Mouse (Mus musculus) brain, embryonic 14.5 days (tissue): ENCODE results near the gene Pip4p1. TPM values are rescaled to one million over a fixed set of nuclear protein-coding genes. Genes with fewer than 3 reads are reported as not detected.
"Not testable (repeated sequence)": the region's sequence is repeated elsewhere in the genome, so short reads cannot be mapped to it uniquely, and the experiment has no call there.

Source experiments
- DNase-seq: peaks from one replicate; pipeline ENCODE4 v3.0.0-alpha.2; 2011; ENCODE audit warnings: low read depth
- CTCF ChIP-seq: fragments of 200-500 bp; IDR thresholded peaks from 2 replicates; pipeline ENCODE4 v1.5.1; 2012; ENCODE audit warnings: inconsistent platforms, mild to moderate bottlenecking, moderate library complexity, borderline replicate concordance; ENCODE audit not compliant: insufficient read depth, insufficient read length; ENCODE audit errors: extremely low read depth
- POLR2A ChIP-seq: fragments of 200-500 bp; IDR thresholded peaks from 2 replicates; pipeline ENCODE4 v1.6.1; 2012; ENCODE audit warnings: mild to moderate bottlenecking, inconsistent platforms, borderline replicate concordance; ENCODE audit not compliant: poor library complexity, insufficient read depth, insufficient read length, severe bottlenecking; ENCODE audit errors: extremely low read depth
- polyA plus RNA-seq: library from polyadenylated mRNA; depleted of rRNA; stranded (reverse); fragments of >200 nt; gene quantifications from 2 replicates; pipeline ENCODE4 v1.2.3, GENCODE M21; 2012

Gene Pip4p1
- polyA plus RNA-seq, 1 experiment, result 131 TPM

DNA sequence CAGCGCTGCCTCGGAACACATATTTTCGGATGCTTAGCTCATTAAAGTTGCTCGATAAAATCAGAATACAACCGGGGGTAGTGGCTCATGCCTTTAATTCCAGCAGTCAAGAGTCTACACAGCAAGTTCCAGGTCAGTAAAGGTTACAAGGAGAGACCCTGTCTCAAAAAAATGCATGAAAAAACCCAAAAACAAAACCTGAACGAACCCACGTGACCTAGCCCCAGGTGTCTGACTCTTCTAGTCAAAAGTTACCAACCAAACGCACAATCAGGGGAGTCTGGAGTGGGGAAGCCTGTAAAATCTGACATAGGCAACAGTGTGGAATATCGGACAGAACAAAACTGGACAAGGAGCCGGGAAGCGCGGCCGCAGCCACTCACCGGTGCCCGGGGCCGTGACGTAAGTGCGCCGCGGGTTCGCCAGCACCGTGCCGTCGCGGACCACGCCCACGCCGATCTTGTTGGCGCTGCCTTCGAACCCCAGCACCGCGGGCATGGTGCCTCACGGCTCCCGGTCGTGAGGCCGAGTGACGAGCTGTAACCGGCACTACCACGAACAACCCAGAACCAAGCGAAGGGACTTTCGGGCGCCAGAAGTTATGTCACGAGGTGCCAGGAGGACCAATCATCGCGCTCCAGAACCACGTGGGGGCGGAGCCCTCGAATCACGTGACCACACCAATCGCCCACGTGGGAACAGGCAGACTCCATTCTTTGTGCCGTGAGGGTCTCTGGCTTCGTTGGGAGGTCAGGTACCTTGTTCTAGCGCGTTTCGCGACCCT lies 6.2 kb downstream of the Pip4p1 start, which contains the start of the genes Osgep and Apex1:
Gene Osgep, minus strand, starts transcription at position 613 of the 784 bp plus-strand sequence.
Gene Apex1, plus strand, starts transcription at position 688 of the 784 bp plus-strand sequence.
- TF ChIP-seq POLR2A (peak; percentile 26; the same call in 1 of the 2 replicates), CTCF (no peak)
- DNase-seq, result peak; percentile 99

DNA sequence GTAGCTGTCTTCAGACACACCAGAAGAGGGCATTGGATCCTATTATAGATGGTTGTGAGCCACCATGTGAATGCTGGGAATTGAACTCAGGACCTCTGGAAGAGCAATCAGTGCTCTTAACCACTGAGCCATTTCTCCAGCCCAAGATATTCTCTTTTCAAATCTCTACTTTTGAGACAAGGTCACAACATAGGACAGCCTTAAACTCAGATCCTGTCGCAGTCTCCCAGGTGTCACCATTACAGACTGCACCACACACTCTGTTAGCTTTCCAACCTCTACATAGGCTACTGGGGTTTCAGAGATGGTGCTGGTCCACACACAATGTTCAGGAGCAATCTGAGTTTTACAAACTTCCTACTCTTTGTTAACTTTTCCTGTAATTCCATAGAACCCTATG lies 7.2 kb downstream of the Pip4p1 start:
- not testable (repeated sequence) for DNase-seq

DNA sequence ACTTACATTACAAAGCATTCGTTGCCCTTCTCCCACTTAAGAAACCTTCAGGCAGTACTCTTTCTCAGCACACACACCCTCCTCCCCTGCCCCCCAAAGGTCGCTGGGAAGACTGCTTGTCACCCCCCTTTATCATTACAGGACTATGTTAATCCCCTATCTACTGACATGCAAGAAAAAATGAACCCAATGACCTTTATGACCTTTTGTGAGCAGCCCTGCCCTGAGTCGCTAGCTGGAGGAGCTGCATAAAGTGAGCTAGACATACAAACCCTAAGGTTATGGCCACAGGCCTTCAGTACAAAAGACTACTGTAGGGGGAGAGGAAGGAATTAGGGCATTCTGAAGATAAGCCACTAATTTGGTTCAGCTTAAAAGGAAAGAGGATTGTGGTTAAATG lies 19.3 kb downstream of the Pip4p1 start:
- TF ChIP-seq CTCF (no peak), POLR2A (no peak)
- DNase-seq, result no peak

DNA sequence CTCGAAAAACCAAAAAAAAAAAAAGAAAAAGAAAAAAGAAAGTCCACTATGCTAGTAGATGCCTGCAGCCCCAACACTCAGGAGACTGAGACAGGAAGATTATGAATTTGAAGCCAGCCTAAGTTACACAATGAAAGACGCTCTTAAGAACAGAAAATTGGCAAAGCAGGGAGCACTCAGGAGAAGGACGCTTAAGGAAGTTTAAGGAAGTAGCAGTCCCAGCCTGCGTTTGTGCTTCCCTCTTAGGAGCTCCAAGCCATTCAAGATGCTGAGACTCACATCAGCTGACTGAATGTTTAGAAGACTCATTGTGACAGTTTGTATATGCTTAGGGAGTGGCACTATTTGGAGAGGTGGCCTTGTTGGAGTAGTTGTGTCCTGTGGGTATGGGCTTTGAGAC lies 22.5 kb downstream of the Pip4p1 start:
- TF ChIP-seq POLR2A, result no peak

DNA sequence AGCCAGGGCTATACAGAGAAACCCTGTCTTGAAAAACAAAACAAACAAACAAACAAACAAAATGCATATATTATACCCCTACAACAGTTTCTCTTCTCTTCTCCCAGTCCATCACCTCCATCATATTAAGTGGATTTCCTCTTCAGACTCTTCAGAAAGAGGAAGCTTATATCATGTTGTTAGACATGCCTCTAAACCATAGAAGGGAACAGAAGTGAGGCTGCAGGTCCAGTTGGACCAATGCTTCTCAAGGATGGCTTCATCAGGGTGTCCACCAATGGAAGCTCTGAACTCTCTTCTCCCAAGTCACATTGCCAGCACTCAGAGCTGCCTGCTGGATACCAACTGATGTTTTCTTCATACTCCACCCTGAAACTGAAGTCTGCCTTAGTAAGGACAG lies 25.3 kb downstream of the Pip4p1 start:
- not testable (repeated sequence) for DNase-seq

More for the DNA sequence above, 22.5 kb downstream of the Pip4p1 start:
- no peak for DNase-seq

DNA sequence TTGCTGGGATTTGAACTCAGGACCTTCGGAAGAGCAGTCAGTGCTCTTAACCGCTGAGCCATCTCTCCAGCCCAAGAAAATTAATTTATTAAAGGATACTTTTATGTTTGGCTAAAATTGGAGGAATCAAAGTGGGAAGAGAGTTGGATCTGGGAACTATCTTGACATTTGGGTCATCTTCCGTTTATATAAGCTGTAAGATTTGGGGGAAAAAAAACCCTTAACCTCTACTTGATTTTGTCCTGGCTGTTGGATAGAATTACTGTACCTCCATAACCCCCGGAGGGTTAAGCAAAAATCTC lies 25.9 kb downstream of the Pip4p1 start:
- no peak for DNase-seq
- TF ChIP-seq POLR2A, result no peak
- no peak for TF ChIP-seq CTCF

DNA sequence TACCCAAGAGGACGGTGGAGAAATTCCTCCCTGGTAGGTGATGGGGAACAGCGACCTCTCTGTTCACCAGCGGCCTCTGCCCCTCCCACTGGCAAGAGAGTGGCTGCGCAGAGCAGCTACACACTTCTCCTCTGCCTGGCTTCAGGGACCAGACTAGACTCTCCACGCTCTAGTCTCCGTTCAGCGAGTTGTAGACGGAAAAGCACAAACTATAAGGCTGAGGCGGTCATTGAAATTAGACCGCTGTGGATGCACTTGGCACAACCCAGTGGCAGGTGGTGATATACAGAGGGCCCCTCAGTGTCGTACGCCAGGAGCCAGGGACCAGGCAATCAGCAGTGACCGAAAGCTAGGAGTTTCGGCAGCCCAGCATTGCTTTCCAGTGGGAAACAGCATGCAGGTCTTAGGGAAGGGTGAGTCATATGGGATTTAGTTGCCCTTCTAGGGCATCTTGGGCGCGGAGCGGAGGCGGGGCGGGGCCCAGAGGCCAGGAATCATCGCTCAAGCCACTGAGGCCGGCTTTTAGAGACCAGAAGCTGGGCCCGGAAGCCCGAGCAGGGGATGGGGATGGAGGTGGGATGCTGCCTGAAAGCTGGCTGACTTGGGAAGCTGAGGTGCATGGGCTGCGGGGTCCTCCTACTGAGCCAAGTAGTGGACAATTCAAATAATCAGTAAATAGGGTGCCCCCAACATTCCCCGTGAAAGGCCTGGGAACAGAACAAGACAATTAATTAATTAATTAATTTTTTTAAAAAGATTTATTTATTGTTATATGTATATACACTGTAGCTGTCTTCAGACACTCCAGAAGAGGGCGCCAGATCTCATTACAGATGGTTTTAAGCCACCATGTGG lies 26.5 kb downstream of the Pip4p1 start:
- peak; percentile 75 for DNase-seq
- TF ChIP-seq POLR2A (no peak), CTCF (peak; percentile 46; the same call in 1 of the 2 replicates)

DNA sequence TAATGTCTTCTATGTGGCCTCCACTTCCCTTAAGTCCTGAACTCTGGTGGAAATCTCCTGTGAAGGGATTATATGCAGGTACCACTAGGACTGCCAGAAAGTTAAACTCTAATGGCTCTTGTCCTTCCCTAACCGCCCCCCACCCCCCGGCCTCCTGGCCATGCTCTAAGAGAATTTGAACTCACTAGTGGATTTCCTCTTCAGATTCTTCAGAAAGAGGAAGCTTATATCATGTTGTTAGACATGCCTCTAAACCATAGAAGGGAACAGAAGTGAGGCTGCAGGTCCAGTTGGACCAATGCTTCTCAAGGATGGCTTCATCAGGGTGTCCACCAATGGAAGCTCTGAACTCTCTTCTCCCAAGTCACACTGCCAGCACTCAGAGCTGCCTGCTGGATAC lies 32.7 kb downstream of the Pip4p1 start:
- DNase-seq, result not testable (repeated sequence)

DNA sequence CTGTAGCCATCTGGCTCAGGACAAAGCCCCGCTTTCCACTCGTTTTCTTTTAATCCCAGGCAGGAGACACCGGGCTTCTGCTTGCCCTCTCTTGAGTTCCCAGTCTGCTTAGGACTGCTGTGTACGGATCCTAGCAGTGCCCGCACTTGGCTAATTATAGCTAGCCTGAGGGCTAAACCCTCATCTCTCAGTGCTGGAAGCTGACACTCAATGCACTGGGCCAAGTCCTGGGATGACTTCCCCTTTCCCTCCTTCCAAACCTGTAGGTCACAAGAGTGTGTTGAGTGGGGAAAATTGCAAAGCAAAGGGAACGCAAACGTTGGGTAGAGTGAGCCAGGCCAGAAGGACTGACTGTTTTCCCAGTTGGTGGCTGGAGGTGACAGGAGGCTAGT lies 33.3 kb downstream of the Pip4p1 start, which contains the start of gene Klhl33:
Gene Klhl33, minus strand, starts transcription at position 134 of the 392 bp plus-strand sequence.
- TF ChIP-seq POLR2A (no peak), CTCF (no peak)
- DNase-seq, result peak; percentile 20

DNA sequence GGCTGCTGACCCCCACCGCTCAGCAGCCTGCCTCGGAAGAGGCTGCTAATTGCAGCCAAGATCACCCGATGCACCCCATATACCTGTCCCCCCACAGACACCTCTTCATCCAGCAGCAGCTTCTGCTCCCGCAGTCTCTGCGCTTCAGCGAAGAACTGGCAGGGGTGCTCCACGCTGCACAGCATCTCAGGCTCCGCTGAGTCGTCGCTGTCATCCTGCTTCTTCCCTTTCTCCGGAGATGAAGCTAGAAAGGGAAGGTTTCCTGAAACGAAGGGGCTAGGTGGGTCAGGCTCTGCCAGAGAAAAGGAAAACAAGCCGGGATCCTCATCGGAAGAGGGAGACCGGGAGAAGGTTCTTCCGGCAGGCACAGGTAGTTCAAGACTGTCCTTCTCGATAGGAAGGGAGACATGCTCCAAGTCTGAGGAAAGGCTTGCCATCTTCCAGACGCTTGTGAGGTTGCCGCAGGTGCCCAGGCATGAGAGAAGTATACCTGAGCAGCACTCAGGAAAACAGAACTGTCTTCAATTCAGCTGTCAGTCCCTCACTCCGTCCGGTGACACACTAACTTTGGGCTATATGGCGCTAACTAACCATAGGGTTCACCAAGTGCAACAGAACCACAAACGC lies 33.8 kb downstream of the Pip4p1 start:
- TF ChIP-seq CTCF (no peak), POLR2A (no peak)
- DNase-seq, result peak; percentile 53

DNA sequence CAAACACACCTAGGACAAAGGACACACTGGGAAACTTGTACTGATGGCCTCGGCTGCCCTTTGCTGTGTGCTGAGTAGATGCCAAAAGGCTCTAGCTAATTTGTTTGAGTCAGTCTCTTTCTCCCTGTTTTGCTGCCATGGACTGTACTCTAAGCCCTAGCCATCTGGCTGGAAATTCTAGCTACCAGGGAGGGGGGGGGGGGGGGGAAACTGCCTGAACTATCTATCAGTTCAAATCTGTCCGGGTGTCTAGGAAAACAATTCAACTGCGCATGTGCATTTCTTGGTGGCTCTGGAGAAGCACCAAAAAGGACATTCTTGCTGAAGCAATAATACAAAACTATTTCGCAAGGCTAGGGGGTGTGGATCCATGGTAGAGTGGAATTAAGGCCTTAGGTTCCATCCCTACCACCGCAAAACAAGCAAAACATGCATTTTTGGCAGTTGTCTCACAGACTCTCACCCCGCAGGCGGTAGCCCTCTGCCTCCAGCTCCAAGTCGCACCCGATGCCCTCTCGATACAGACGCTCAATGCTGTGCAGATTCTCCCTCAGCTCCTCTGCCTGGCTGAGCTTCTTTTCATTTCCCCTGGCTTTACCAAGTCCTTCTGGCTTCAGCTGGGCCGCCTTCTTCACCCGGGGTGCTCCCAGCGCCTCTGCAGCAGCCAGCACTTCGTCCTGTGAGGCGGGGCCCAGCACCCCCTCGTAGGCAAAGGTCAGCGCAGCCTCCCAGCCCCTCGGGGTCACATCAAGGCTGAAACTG lies 34.5 kb downstream of the Pip4p1 start:
- no peak for TF ChIP-seq POLR2A
- no peak for TF ChIP-seq CTCF
- DNase-seq, result peak; percentile 39
